Mouse (Mus musculus): ENCODE measurements around the gene Rai1. TPM values are rescaled to one million over a fixed set of nuclear protein-coding genes. Genes with fewer than 3 reads are reported as not detected.

Rai1 gene
- total RNA-seq, 2 experiments from 2014 or later = 27.7 to 37.6 TPM

DNA sequence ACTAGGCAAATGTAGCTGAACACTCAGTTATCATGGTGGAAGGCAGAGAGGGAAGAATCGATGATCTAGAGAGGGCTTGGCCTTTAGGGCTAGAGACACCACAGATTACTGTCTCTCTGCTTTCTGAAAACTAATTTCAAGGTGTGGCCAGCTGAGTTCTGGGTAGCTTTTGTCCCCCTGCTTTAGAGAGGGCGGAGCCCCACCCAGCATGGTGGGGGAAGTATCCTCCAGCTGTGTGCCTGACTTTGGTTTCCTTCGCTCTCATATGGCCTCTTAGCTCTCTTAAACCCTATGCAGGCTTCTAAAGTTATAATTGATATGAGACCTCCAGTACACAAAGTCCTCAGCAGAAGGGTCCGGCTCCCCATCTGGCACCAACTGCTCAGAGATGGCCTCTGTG is 58.5 kb downstream of the Rai1 start:
- DNase-seq = no peak

DNA sequence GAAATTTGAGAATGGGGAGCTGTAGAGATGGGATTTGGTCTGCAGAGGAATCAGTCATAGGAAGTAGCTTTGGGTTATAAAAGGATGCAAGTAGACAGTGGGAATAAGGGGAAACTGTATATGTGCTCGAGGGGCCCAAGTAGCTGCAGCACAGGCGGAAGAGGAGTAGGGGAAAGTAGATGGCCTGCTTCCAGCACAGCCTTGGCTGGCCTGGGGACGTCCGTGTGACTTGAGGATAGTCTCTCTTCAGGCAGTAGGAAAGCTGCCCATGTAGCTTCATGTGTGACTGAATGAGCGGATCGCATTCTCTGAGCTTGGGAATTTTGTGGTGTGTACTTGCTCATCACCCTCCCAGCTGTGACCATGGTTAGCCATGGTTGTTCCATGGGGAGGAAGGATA is 59.6 kb downstream of the Rai1 start:
- peak; percentile 44 for DNase-seq

DNA sequence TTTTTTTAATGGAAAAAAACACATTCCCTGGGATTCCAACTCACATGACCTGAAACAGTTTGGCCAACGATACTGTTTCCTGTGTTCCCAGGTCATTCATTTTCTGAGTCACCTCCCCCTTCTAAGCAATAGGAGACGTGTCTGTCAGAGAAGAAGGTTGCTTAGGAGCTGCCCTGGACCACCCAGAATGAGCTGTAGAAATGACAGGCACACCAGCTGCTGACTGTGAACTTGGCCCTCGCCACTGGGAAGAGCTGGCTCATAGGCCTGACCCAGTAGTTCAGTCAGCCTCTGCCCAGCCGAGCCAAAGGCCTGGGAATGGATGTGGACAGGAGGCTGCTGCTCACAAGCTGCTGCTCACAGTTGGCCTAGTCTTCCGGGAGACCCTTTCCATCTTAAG is 60.3 kb downstream of the Rai1 start:
- DNase-seq = peak; percentile 58

DNA sequence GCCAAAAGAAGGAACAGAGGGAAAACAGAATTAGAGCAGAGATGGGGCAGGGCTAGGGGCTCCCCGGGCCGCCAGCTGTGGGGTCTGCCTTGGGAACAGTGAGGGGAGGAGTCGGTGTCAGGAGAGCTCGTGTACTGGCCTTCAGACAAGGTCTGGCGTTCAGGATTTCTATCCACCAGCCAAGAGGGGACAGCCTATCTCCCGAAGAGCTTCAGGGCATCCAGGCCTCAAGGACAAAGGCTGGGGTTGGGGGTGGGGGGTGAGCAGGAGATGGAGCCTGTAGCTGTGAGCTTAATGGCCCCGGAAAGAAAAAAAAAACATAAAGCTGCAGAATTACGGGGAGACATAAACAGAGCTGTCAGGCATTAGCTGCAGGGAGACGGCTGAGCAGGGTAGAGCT is 64.0 kb downstream of the Rai1 start:
- DNase-seq = no peak

DNA sequence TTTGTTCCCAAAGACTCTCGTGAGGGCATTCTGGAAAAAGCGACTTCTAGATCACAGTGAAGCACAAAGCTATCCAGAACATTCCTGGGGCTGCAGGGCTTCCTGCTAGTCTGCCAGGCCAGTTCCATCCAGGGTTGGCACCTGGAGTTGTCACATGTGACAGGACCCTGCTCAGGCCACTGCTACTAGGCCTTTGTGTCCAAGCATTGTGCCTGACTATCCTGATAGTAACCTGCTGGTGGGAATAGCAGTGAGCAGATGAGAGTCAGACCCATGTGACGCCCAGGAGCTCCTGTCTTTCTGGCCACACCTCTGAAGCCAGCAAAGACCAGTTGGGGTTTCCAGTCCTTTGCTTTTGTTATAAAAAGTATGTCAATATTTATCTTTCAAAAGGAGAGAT is 67.3 kb downstream of the Rai1 start:
- DNase-seq = no peak

DNA sequence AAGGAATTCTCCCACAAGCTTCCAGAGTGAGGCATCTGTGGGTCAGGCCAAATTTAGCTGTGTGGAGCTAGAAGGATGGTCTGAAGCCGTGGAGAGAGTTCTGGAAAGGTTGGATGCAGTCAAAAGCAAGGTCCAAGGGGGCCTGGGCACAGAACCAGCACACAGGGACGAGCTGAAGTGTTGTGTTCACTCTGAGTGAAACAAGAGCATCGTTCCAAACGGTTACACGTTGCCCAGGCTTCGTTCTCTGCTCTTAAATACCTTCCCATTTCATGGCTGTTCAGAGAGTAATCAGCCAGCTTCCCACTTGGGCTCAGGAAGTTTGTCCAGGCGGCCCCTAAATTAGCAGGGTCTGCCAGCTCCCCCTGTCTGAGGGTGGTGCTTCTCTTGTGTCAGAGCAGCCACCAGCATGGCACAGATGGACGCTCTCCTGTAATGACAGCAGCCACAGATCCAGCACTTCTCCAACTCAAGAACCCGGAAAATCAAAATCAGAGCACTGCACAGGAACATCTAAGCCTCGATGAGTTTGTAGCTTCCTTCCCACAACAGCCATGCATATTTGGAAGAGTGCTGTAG is 68.9 kb downstream of the Rai1 start:
- DNase-seq = no peak

DNA sequence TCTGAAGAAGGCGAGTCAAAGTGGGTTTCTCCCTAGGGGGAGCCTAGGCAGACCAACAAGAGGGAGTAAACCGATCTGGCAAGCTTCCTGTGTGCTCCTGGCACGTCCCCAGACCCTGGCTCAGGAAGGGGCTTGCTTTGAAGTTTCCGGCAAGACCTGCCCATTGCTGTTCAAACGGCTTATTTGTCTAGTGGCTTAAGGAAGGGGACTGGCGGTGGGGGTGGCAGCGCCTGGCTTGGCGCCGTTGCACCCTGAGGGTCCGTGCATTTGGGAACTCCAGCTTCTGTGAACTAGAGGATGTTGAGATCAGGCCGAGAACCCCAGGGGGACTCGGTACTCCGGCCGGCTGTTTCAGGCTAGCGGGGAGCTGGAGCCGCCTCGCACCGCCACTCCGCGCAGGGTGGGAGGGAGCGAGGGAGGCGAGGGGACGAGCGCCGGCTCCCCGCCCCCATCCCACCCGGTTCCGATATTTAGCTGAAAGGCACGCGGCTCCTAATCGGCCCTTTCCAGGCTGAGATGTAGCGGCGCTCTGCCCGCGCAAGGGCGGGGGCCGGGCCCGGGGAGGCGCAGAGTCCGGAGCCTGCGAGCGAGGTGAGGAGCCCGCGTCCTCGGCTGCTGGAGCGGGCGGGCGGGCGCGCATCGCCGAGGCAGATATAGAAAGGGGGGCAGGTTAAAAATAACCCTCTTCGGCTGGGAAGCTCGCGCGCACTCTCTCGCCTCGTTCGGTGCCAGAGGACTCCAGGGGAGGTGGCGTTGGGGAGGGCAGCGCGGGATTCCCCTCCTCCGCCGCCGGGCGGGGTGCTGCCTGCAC is 70.8 kb downstream of the Rai1 start:
- peak; percentile 70 for DNase-seq

DNA sequence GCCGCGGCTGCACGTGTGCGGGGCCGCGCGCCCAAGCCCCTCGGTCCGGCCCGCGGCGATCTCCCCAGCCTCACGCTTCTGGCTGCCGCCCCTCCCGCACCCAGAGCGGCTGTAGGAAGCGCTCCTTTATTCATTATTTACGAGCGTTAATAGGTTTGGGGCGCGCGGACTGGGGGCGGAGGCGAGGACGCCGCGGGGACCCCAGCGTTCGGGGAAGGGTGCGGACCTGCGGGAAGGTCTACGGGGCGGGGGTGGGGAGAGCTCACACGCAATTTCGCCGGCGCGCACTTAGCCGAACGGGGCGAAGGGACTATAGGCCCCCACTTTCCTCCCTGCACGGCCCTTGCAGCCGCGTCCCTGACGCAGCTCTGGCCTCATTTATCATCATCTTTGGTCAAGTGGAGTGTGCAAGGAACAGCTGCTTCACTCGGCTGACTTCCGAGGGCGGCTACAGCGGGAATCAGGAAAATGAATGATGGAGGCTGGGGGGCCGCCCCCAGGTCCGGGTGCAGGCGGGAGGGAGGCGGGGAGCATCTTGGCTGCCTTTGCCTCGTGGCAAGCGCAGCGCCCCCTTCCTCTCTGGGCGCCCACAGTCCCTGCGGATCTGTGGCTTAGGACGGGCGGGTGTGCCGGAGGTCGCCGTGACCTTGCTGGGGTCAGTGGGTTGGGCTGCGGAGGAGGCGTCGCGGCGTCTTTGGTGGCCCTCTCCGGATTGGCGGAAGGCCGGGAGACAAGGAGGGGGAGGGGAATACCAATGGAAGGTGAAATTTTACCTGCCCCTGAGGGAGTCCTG is 71.6 kb downstream of the Rai1 start:
- peak; percentile 65 for DNase-seq

DNA sequence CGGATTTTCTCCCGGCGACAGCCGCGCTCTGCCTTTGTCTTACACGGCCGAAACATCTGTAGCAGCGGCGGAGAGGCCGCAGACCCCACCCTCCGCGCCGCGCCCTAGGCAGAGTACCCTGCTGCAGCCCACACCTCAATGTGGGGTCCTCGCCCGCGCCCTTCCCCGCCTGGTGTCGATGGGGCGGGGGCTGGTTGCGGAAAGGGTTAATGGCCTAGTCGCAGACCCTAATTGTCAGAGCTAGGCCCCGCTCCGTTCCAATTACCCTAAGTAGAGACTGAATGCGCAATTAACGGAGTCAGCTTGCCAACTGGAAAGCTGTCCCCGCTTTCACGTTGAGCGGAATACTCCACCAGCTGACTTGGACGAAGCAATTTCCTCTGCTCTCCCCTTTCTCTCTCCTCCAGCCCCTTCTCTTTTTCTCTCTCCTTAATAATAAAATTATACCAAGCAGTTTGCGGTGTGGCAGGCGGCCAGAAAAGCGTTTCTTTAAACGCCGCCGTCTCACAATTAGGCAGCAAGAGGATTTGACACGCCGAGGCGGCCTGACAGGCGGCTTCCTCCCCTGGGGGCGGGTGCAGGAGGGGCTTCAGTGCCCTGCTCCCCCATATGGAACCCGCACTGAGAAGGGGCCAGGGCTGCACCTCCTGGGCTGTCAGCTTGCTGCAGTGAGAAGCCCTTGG is 72.3 kb downstream of the Rai1 start:
- peak; percentile 55 for DNase-seq

DNA sequence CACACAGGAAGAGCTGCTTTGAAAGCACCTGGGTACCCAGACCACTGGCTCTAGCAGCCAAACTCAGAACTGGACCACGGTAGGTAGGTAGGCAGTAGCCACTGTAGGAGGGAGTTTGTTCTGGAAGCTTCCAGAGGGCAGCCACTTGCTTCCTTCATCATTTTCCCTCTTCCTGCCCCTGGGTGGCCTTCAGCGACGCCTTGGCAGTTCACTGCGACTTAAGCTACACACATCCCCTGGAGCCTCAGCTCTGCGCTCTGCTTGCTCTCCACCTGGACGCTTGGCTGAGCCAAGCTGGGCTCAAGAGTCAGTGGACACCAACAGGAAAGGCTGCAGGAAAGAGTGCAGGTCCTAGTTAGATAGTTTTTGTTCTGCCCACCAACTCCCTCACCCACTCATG is 73.2 kb downstream of the Rai1 start:
- no peak for DNase-seq

DNA sequence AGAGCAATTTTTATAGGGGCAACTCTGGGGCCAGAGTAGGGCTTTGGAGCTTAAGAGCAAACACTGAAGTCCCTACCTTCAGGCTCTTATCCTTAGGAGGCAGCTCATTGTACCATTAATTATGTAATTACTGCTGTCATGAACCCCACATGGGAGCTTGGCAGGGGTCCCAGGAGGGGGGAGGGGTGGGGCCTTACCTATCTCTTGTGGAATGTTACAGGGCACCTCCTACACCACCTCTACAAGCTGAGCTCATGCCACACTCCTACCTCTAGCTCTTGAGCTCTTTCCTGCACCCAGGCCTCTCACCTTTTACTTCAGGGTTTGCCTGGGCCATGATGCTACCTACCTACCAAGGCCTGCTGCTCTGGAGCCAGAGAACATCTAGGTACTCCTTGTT is 73.7 kb downstream of the Rai1 start:
- DNase-seq = no peak

DNA sequence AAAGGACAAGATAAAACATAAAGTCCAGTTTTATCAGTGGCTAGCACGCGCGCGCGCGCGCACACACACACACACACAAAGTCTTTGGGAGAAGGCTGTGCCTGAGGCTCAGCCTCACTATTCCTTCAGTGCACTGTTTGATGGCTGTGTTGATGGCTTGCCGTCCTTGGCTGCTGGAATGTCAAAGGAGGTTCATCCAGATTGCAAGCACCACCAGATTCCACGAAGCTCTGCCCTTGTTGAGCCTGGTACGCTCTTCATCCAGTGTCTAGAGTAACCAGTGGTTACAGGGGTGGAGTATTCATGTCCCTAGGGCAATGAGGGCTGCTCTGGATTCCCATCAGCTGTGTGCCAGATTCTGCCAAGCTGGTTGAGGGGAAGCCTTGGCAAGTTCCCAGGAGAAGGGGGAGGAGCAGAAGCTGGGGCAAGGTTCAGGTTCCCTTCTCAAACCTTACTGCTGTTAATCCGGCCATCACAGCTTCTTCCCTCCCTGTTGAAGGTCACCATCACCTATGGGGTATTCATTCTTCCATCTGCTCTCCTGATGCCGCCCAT is 77.4 kb downstream of the Rai1 start:
- no peak for DNase-seq

DNA sequence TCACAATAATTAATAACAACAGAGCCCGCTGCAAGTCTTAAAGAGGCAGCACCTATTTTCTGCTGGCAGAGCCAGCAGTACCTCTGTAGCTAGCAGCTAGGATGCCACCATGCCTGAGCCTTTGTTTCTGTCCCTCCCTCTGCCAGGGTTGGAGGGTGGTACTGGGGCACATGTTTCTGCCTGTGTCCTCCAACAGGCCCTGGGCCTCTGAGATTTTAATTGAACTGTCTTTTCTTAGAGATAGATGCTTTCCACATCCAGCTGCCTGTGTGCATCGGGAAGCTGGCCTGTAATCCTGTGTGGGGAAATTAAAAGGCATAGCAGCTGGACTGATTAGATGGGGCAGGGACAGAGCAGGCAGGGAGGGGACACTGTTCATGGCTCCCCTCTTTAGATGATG is 77.9 kb downstream of the Rai1 start:
- DNase-seq = no peak

DNA sequence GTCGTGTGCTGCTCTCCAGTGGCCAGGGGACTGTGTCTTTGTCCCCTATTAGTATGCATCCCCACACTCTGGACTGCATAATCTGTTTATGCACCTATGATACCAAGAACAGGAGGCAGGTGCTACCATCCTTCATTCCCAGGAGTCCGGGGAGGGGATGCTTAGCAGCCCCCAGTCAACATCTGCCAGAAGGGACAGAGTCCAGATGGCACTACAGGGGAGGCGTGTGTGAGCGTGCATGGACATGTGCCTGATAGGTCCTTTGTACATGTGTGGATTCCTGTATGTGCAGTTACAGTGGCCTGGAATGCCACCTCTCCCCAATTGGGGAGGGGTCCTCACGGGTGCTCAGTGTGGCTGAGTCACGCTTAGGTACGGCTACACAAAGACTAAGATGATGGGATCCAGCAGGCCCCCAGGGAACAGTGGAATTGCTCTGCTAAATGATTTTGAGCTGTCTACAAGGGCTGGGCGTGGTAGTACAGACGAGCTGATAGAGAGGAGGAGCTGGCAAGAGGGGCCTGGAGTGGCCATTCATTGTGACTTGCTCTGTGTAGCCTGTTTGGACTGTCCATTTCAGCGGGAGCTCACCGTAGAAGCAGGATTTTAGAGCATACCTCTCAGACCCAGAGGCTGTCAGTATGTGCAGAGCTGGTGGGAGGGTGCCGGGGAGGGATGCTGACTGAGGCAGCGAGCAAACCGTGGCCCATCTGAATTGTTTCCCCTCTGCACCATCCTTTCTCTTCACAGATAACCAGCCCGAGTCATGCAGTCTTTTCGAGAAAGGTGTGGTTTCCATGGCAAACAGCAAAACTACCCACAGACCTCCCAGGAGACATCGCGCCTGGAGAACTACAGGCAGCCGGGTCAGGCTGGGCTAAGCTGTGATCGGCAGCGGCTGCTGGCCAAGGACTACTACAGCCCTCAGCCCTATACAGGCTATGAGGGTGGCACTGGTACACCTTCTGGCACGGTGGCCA is 79.8 kb downstream of the Rai1 start:
- DNase-seq = no peak

DNA sequence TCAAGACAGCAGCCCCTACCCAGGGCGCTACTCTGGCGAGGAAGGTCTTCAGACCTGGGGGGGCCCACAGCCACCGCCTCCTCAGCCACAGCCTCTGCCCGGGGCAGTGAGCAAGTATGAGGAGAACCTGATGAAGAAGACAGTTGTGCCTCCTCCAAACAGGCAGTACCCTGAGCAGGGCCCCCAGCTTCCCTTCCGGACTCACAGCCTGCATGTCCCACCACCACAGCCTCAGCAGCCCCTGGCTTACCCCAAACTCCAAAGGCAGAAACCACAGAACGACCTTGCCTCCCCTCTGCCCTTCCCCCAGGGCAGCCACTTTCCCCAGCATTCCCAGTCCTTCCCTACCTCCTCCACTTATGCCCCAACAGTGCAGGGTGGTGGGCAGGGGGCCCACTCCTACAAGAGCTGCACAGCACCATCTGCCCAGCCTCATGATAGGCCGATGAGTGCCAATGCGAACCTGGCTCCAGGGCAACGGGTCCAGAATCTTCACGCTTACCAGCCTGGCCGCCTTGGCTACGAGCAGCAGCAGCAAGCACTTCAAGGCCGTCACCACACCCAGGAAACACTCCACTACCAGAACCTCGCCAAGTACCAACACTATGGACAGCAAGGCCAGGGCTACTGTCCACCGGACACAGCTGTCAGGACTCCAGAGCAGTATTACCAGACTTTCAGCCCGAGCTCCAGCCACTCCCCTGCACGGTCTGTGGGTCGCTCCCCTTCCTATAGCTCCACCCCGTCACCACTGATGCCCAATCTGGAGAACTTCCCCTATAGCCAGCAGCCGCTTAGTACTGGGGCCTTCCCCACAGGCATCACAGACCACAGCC is 80.8 kb downstream of the Rai1 start:
- no peak for DNase-seq

DNA sequence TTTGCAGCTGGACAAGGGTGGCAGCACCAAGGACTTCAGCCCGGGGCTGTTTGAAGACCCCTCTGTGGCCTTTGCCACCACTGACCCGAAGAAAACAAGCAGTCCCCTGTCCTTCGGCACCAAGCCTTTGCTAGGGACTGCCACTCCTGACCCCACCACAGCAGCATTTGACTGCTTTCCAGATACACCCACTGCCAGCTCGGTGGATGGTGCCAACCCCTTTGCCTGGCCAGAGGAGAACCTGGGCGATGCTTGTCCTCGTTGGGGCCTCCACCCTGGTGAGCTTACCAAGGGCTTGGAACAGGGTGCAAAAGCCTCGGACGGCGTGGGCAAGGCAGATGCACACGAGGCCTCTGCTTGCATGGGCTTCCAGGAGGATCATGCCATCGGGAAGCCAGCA is 82.3 kb downstream of the Rai1 start:
- DNase-seq = no peak

DNA sequence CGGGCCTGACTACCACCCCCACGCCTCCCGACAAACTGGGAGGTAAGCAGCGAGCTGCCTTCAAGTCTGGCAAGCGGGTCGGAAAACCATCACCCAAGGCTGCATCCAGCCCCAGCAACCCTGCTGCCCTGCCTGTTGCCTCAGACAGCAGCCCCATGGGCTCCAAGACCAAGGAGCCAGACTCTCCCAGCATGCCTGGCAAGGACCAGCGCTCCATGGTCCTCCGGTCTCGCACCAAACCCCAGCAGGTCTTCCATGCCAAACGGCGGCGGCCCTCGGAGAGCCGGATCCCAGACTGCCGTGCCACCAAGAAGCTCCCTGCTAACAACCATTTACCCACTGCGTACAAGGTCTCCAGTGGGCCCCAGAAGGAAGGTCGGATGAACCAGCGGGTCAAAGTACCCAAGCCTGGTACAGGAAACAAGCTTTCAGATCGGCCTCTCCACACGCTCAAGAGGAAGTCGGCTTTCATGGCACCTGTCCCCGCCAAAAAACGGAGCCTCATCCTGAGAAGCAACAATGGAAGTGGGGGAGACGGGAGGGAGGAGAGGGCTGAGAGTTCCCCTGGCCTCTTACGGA is 83.6 kb downstream of the Rai1 start:
- DNase-seq = no peak

DNA sequence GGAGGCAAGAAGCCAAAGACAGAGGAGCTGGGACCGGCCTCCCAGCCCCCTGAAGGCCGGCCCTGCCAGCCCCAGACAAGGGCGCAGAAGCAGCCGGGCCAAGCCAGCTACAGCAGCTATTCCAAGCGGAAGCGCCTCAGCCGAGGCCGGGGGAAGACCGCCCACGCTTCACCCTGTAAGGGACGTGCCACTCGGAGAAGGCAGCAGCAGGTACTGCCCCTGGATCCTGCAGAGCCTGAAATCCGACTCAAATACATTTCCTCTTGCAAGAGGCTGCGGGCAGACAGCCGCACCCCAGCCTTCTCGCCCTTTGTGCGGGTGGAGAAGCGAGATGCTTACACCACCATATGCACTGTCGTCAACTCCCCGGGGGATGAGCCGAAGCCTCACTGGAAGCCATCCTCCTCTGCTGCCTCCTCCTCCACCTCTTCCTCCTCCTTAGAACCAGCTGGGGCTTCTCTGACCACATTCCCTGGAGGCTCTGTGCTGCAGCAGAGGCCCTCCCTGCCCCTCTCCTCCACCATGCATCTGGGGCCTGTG is 84.8 kb downstream of the Rai1 start:
- no peak for DNase-seq

DNA sequence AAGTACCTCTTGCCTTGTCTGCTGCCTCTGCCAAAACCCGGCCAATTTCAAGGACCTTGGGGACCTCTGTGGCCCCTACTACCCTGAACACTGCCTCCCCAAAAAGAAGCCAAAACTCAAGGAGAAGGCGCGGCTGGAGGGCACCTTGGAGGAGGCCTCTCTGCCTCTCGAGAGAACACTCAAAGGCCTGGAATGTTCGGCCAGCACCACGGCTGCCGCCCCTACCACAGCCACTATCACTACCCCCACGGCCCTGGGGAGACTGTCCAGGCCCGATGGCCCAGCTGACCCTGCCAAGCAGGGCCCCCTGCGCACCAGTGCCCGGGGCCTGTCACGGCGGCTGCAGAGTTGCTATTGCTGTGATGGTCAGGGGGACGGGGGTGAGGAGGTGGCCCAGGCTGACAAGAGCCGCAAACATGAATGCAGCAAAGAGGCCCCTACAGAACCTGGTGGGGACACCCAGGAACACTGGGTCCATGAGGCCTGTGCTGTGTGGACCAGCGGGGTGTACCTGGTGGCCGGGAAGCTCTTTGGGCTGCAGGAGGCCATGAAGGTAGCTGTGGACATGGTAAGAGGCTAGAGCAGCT is 85.3 kb downstream of the Rai1 start:
- DNase-seq = no peak

Measured in gastrocnemius, postnatal 10 days (tissue).